Mouse (Mus musculus): ENCODE data around the gene Olfr109.

GRCm38 (mm10) chr17:37413380-37413779 is 45.3 kb upstream of the Olfr109 start:
- TF ChIP-seq MAFK (IDR thresholded peaks at IDR 0.05; ENCODE audit: borderline replicate concordance, low read depth, low read length), result no peak
- TF ChIP-seq GABPA (IDR thresholded peaks at IDR 0.05; ENCODE audit: low read depth, low read length), result no peak
- no peak for TF ChIP-seq CTCF (IDR thresholded peaks at IDR 0.05 in 2 of 3, conservative IDR thresholded peaks at IDR 0.05 in 1 of 3; ENCODE audit: control insufficient read depth in 1 of 3, insufficient read depth in 1 of 3, low read depth in 2 of 3, low read length in 3 of 3, poor library complexity in 1 of 3, severe bottlenecking in 1 of 3)
- no peak for TF ChIP-seq ZKSCAN1 (IDR thresholded peaks at IDR 0.05; ENCODE audit: low read depth, low read length)
- no peak for TF ChIP-seq NELFE (IDR thresholded peaks at IDR 0.05; ENCODE audit: low read depth, low read length)
- no peak for TF ChIP-seq CHD2 (IDR thresholded peaks at IDR 0.05; ENCODE audit: low read length)
- TF ChIP-seq EP300 (IDR thresholded peaks at IDR 0.05; ENCODE audit: low read depth in 1 of 2, low read length in 2 of 2), result no peak
- TF ChIP-seq GATA1 (IDR thresholded peaks at IDR 0.05; ENCODE audit: low read depth, low read length), result no peak
- no peak for TF ChIP-seq USF1 (IDR thresholded peaks at IDR 0.05; ENCODE audit: low read depth, low read length)
- TF ChIP-seq POLR2A (IDR thresholded peaks at IDR 0.05; ENCODE audit: control insufficient read depth in 1 of 2, insufficient read depth in 1 of 2, low read depth in 1 of 2, low read length in 2 of 2, poor library complexity in 1 of 2), result no peak
- no peak for TF ChIP-seq E2F4 (IDR thresholded peaks at IDR 0.05; ENCODE audit: borderline replicate concordance, low read depth, low read length)
- no peak for TF ChIP-seq MEF2A (IDR thresholded peaks at IDR 0.05; ENCODE audit: extremely low read depth, insufficient replicate concordance, low read depth, low read length, poor library complexity, severe bottlenecking)
- no peak for TF ChIP-seq ELF1 (IDR thresholded peaks at IDR 0.05; ENCODE audit: low read depth, low read length)
- no peak for TF ChIP-seq TAL1 (IDR thresholded peaks at IDR 0.05; ENCODE audit: low read length)

Data from MEL (cell line).